Mouse (Mus musculus) c-Kit-negative CD71-positive TER-119-positive erythroid progenitor cells, embryonic 14.5 days (primary cell): ENCODE measurements around the gene Cer1.

Experiments
- DNase-seq: peaks from one replicate; pipeline ENCODE4 v3.0.0-alpha.2; 2013; ENCODE audit warnings: low read depth, low spot score

Gene Cer1

DNA sequence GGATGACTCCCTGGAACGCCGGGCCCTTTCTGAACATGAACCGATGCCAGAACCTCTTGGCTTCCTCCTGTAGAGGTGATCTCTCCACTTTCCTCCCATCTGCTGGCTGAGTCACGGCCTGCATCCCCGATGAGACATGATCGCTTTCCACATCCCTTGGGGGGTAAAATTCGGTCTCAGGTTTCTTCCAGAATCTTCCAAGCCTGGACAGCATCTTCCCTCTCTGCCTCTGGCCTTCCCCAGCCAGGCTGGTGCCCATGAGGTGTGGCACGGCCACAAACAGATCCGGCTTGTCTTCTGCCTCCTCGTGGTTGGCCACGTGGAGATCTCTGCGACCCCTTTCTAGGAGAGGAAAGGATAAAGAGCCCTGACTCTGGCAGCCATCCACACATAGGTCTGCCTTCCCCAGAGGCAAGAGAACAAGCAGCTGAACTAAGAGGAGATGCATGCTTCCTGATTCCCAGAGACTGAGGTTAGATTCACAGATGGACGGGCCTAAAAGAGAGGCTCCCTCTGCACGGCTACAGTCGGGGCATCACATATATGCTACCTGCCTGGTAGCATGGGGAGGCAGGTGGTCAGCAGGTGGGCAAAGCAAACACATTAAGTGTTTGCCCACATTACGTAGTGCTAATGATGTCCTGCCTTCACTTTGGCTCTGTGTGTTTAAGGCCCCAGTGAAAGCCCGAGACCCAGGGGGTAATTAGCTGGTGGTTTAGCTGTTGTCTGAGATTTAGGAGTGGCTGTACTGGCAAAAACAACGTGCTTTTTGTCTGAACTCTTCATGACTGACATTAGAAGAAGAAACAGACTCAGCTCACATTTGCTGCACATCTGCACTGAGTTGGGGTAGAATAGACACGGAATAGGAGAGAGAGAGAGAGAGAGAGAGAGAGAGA is at the start of gene Cer1:
TSS of gene Cer1 (minus strand) at position 513 of the 899 bp plus-strand sequence.
- DNase-seq = no peak

DNA sequence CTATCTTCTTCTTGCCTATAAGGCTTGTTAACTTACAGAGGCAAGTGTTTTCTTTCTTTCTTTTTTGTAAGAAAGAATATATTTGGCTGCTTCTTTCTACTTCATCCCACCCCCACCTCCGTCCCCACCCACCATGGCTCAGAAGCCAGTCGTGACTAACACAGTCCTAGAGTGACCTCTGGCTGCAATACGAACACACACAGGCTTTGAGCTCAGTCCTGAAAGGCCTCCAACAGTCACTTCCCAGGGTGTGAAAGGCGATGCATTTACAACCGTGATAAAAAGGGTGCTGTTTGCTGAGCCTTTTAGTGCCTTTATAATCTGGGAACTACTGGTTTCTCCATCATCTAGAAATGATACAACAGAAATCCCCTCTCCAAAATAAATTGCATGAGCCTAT is 49.4 kb upstream of the Cer1 start:
- DNase-seq = no peak

DNA sequence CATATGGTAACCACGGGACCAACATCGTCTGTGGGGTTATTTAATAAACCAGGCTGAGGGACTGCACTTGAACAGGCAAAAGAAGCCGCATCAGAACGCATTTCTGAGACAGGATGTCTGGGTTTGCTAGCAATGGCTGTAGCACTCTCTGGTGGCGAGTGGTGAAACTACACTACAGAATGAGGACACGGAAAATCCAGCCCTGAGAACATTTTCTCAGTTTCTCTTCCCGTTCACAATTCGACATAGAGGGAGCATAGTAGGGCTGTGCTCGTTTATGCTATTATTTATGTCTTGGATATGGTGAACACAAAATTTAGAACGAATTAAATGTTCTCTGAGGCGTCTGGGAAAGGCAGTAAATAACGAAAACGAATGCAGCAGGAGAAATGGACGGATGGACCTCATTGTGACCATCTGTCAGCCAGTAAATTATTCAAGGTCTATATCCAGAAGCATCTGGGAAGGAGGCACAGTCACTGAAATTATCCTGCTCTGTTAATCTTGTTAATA is 48.8 kb upstream of the Cer1 start:
- no peak for DNase-seq

DNA sequence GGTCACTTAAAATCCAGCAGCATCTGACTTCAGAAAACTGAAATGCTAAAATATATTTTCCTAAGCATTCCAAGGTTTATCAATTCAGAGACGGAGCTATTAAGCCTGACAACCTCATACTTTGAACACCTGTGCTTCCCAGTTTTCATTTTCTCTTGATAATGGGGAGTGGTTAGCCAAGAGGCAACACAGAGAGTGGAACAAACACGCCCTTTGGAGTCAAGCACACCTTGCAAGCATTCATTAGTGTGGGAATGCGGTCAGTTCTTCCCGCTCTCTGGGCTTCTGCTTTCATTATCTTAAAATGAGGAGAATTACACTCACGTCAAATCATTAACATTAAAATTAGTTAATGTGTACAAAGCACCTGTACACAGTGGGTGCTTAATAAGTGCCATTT is 45.1 kb upstream of the Cer1 start:
- DNase-seq = no peak

DNA sequence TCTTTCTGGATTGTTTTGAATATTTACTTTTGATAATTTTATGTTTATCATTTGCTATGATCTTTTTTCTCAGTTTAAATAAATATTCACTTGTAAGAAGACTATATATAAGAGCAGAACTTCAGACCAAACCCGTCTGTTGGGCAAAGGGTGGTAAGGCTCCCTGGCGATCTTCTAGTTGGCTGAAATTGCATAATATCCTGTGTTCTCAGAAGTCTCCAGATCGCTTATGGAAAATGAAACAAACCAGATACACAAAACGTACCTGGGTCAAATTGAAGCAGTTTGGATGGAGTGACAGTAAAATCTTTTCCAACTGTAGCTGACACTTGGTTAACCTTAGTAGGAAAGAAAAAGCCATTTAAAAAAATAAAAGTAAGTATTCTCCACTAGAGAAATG is 37.0 kb upstream of the Cer1 start:
- DNase-seq = no peak

DNA sequence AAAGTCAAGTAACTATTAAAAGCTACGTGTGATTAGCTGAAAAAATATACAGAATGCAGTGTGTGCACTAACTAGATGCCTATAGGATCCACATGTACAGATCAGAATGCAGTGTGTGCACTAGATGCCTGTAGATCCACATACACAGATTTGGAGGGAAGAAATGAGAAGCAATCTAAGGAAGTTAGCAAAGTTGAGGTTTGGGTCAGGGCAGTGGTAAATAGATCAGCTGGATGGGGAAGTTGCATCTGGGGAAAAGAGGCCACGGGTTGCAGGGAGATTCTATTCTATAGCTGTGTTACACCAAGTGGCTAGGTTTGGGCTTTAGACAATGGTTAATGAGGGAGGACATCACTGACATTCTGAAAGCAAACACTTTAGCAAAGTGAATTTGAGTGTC is 33.7 kb upstream of the Cer1 start:
- no peak for DNase-seq

DNA sequence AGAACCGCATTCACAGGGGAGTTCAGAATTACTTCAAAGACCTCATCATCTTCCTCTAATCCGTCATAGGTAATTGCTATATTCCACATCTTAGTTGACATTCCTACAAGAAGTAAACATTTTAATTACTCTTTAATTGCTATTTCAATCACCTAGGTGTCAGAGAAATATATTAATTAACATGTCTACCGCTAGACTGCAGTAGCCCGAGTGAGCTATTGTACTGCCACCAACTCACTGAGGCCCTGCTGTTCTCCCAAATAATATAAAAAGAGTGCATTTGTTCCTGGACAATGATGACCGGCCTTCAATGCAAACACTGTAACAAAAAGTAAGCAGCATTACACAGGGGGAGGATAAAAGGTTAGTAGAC is 31.7 kb upstream of the Cer1 start:
- DNase-seq = no peak

DNA sequence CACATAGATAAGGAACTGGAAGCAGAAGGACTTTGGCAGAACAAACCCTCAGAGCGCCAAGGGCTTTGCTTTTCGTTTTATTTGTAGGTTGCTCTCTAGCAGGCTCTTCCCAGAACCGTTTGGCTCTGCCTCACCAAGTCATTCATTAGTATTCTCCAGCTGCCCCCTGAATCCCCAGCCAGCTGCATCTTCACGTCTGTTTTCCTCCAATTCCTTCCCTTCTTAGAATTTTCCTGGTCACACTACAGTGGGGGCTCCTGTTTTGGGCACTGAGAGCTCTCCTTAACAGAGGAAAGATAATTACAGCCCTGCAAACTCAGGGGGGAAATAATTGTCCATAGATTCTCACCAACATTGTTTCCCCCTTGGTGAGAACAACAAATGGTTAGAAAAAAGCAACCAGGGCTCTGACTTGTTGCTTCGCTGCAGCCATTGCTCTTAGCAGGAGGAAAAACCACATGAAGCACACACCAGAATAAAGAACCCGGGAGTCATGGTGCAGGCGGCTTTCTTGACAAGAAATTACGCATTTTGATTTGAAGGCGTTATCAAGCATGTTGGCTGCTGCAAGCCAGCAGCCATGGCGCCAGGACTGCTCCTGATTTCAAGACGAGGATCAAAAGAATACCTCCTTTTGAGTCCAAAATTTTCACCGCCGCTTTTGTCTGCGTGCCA is 31.2 kb upstream of the Cer1 start:
- DNase-seq = no peak

DNA sequence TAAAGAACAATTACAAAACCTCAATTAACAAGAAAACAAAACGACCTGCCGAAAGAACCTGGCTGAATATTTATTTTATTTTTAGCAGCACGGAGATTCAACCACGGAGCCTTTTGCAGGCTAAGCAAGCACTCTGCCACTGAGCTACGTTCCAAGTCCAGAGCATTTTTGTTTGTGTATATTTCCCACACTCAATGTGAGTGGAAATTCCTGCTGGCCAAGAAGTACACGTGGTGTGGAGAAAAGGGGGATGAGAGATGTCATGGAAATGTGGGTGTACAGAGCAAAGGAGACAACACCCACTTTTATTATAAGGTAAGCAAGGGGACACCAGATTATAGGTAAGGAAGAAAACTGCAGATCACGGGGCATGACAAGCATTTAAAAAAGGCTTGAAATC is 30.6 kb upstream of the Cer1 start:
- DNase-seq = no peak

DNA sequence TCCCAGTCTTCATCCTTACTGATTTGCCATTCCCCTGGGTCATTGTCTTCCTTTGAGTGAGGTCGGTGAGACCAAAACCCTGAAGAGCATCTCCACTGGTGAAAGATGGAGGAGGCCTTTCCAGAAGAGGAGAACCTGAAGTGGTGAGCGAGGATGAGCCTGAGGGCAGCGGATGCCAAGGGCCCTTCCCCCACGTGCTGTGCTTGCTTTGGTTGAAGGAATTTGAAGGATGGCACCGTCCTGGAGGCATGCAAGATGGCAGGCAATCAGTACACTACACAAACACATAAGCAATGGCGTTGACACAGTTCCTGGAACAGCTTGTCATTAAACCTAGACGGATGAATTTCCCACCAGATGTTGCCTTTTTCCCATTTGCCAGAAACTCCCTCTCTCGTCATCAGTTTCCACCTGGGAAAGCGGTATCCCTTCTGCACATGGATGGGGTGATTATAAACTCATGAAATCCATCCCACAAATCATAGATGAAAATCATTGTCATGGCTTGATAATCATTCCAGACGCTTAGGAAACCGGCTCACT is 29.7 kb upstream of the Cer1 start:
- DNase-seq = no peak

DNA sequence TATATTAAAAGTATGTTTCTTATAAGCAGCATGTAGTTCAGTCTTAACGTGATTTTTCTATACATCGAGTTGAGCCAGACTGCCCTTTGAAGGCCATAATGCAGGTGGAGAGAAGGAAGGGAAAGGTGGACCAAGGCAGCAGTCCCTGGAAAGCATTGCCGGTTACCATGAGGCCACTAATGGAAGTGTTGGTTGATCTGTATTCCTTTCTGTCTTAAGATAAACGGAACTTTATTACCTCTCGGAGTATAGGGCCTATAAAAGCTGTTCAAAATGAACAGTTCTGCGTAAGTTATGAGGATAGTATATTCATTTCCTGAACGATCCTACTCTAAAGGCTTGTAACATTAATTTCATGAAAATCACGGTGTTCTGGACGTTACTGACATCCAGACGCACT is 10.3 kb upstream of the Cer1 start:
- no peak for DNase-seq

DNA sequence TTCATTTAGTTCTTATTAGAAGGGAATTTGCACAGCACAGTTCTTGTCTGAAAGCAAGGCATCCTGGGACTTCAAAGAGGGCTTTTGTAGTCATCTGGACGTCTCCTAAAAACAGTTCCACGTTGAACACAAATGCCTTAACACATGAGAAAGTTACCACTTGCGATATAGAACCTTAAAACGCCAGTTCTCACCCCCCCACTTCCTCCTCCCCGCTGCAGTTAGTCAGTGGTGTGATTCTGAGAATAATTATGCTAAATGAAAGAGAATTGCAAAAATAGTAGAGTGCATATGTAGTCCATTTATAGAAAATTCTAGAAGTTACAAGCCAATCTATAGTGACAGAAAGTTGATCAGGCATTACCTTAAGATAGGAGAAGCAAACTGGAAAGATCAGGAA is 7.3 kb upstream of the Cer1 start:
- DNase-seq = no peak

DNA sequence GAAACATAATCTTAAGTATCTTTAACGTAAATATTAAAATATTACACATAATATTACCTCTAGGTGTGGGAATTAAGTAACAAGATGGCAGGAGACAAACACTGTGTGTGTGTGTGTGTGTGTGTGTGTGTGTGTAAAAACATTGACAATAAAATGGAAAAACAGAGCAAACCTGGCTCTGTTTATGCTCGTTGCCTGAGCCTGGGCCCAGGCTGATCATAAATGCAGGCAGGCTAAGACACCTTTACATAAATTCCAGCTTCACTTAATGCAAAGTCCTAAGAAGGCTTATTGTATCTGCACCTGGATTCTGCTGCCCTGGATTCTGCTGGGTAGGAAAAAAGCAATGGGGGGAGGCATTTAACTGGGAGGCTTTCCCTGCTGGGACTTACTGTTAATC is 6.6 kb upstream of the Cer1 start:
- DNase-seq = no peak

DNA sequence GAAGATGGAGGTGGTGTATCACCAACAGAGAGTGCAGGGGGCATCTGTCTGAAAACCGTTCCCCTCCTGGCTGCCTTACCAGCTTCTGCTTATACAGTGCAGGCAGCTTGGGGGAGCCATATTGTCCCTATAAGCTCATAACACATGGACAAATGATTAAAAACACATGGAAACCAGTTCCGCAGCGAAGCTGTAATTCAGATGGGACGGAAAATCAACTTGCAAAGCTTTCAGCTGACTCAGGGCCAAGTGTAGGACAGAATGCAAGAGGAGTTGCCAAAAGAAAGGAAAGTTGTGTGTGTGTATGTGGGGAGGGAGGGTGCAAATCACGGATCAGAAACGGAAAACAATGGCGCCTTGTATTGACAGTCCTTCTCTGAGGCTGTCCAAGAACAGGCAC is 6.1 kb upstream of the Cer1 start:
- DNase-seq = no peak

DNA sequence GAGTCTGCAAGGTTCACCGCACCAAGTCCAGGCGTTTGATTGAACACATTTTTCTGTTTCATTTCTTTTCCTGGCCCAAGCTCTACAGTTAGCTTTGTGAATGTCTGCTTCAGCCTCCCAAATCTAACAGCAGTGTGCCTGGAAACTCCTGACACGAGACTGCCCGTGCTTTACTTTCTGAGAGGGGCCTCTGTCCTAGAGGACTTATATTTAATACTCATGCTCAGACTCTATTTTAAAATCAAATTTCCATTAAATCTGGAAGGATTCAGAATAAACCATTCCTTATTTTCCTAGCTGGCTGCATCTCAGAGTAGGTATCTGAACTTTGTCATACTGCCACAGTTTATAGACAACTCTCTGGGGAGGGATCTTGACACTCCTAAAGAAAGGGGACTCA is 5.6 kb upstream of the Cer1 start:
- no peak for DNase-seq

DNA sequence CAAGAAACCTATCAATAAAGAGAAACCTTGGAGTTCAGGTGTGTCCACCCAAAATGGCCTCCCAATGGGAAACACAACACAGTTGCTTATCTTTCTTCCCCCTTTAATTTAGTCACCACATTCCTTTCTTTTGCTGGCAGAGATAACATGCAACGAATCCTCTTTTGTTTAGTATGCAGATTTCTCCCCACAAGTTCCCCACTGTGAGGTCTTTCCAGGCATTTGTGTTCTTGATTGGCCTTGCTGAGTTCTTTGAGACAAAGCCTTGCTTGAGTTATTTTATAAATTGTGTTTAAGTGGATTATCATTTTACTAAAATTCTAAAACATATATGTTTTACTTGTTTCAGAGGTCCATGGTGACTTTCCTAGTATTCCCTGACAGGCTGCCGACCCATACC is 1.2 kb upstream of the Cer1 start:
- DNase-seq = no peak

DNA sequence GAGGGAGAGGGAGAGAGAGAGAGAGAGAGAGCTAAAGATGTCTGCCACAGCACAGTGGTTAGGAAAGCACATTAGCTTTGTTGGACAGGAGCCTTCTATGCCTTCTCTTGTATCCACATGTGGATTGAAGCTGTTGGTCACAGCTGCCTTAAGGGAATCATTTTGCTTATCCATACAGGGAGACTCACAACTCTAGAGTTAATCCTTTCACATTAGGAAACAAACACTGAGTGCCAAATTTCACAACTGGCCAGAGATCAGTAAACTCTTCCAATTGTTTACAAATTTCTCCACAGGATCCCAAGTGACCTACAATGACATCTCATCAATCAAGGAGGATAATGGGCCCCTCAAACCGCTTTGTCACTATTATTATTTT is 576 bp upstream of the Cer1 start:
- DNase-seq = no peak

DNA sequence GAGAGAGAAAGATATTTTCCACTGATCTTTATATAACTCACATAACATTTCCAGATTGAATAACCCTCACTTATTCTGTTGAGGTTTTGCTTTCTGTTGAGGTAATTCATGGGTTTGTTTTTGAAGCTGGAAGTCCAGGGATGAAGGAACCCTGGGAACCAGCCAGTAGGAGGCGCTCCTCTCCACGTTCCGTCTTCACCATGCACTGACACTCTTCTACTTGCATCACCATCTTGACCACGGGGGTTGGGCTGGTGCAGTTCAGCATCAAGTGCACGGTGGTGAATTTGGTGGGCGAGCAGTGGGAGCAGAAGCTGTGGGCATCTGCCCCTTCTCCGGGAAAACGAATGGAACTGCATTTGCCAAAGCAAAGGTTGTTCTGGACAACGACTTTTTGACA is 2.4 kb downstream of the Cer1 start:
- DNase-seq = no peak

DNA sequence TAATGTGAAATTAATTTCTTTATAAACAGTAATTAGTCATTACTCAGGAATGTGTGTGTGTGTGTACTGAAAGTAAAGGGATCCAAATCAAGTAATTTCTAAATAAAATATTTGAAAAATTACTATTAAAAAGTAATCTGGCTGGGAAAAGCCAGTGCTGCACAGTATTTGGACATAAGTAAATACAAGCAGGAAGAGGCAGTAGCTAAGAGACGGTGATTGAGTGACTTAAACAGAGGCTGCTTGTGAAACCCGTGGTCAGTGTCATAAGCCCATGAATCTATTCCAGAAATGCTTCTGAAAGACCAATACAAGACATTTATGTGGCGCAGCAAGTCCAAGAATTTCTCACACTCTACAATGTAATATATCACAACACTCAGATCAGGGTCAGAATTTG is 3.6 kb downstream of the Cer1 start:
- DNase-seq = no peak

DNA sequence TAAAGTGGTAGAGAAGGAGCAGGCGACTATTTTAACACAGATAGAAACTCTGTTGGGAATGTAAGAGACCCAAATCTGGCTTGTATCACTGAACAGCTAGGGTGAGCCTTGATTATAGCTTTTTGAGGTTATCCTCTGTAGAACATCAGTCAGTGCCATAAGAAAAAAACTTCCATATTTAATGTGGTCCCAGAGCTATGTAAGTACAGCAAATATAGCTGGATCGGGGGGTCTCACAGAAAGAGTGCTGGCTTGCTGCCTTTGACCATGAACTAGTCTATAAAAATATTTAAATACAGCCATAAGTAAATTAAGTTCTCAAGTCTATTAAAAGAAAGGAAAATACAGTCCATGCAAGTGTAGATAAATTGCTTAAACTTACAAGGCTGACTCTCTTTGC is 4.7 kb downstream of the Cer1 start:
- no peak for DNase-seq

DNA sequence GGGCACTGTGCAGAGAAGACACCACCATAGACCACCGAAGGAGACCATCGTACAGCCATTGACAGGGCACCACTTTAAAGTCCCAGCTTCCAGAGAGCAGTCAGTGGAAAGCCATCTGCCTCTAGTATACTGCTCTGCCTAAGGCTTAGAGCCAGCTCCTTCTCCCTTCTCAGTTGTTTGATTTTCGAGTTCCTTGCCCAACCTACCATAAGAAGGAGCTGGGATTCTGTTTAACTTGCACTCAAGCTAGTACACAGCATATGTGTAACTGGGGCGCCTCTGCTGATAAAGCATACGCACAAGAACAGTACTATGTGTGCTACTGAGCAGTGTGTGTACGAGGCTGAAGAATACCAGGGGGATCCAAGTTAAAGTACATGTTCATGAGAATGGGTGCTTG is 5.8 kb downstream of the Cer1 start:
- no peak for DNase-seq

DNA sequence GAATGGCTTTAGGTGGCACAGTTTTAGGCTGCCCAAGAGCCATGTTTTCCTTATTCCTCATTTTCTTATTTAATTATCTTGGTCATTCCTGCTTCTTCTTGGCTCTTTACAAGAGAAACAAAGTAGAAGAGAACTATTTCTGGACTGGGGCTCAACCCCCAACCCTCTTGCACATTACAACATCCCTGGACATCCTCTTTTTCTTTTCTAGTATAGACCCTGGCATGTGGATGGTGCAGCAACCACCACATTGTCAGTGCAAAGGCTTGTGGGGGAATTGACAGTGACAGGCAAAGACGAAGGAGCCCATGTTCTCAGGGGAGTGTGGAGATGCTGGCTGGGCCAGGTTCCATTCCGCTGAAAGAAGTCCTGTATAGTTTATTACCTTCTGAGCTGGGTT is 8.3 kb downstream of the Cer1 start:
- no peak for DNase-seq

DNA sequence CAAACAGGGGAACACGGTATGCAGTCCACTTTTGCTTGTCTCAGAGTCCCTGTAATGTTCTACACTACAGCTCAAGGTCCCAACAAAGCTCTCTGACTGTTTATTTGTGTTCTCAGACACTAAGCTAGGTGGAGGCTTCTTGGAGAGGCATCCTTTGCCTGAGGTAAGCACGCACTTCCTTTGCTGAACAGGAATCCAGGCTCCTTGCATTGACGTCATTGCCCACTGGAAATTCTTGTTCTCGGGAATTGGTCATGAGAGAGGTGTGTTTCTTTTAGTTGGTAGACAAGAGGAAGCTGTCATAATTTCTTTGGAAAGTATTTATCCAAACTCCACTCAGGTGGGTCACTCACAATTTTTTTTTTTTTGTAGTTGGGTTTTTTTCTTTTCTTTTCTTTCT is 9.4 kb downstream of the Cer1 start:
- DNase-seq = no peak
